Mouse (Mus musculus) limb, embryonic 14.5 days (tissue): ENCODE measurements around the gene Alox5ap. TPM values are rescaled to one million over a fixed set of nuclear protein-coding genes. Genes with fewer than 3 reads are reported as not detected.
A peak's percentile ranks its signal among the peaks of the same experiment; 100 is the strongest.

Experiments used
- ATAC-seq: fragments of 200-750 bp; cut with Nextera tagmentation; 2 replicates; pipeline ENCODE4 v1.8.0; 2017; ENCODE audit warnings: low read depth, moderate number of reproducible peaks, moderate TSS enrichment; ENCODE audit not compliant: low FRiP score
- DNase-seq: peaks from one replicate; pipeline ENCODE4 v3.0.0-alpha.2; 2015; ENCODE audit warnings: low spot score
- H3K27ac ChIP-seq: fragments of 300-500 bp; sonication (generic); replicated peaks from 2 replicates; pipeline ENCODE4 v1.5.1; 2014; ENCODE audit warnings: low read depth, mild to moderate bottlenecking, low read length, moderate library complexity, mixed read lengths
- H3K27me3 ChIP-seq: fragments of 300-500 bp; sonication (generic); 2 replicates; pipeline ENCODE4 v1.6.1; 2014; ENCODE audit warnings: low read length, mixed read lengths; ENCODE audit not compliant: control insufficient read depth, insufficient read depth
- H3K36me3 ChIP-seq: fragments of 300-500 bp; sonication (generic); 2 replicates; pipeline ENCODE4 v1.6.1; 2014; ENCODE audit warnings: mild to moderate bottlenecking, low read length, moderate library complexity, mixed read lengths; ENCODE audit not compliant: control insufficient read depth, insufficient read depth
- H3K4me1 ChIP-seq: fragments of 300-500 bp; sonication (generic); 2 replicates; pipeline ENCODE4 v1.6.1; 2014; ENCODE audit warnings: antibody characterized with exemption, low read length, mixed read lengths; ENCODE audit not compliant: control insufficient read depth, insufficient read depth
- H3K4me2 ChIP-seq: fragments of 300-500 bp; sonication (generic); replicated peaks from 2 replicates; pipeline ENCODE4 v1.6.1; 2014; ENCODE audit warnings: low read depth, mild to moderate bottlenecking, low read length, moderate library complexity; ENCODE audit not compliant: severe bottlenecking
- H3K4me3 ChIP-seq: fragments of 300-500 bp; sonication (generic); replicated peaks from 2 replicates; pipeline ENCODE4 v1.5.1; 2014; ENCODE audit warnings: low read length
- H3K9ac ChIP-seq: fragments of 300-500 bp; sonication (generic); 2 replicates; pipeline ENCODE4 v1.6.1; 2014; ENCODE audit warnings: mild to moderate bottlenecking, low read depth, low read length, moderate library complexity; ENCODE audit not compliant: severe bottlenecking
- H3K9me3 ChIP-seq: fragments of 300-500 bp; sonication (generic); 2 replicates; pipeline ENCODE4 v1.6.1; 2016; ENCODE audit warnings: low read length; ENCODE audit not compliant: control insufficient read depth
- POLR2A ChIP-seq: fragments of 200-500 bp; IDR thresholded peaks from 2 replicates; pipeline ENCODE4 v1.8.0; 2012; ENCODE audit warnings: inconsistent platforms, mild to moderate bottlenecking, moderate library complexity, borderline replicate concordance; ENCODE audit not compliant: insufficient read depth, insufficient read length; ENCODE audit errors: extremely low read depth
- WGBS: fragments of 180-500 bp; shearing (Covaris S2); extraction: QIAGEN DNeasy Blood & Tissue Kit; methylation state at CpG from one replicate; pipeline ENCODE4 v1.1.7; 2014; 5-methylcytosine and 5-hydroxymethylcytosine counted together
- polyA plus RNA-seq, 2 experiments: library from polyadenylated mRNA; depleted of rRNA in 1 of 2; stranded (reverse) in 1 of 2; unstranded in 1 of 2; fragments of >200 nt; fragmentation: Nextera tagmentation in 1 of 2; extraction: Ambion mirVana in 1 of 2; gene quantifications; 2 replicates each; pipeline versions ENCODE4 v1.2.1 to v1.2.3; 2012 to 2014

Gene Alox5ap
- polyA plus RNA-seq, 2 experiments = 18.6 to 18.7 TPM

DNA sequence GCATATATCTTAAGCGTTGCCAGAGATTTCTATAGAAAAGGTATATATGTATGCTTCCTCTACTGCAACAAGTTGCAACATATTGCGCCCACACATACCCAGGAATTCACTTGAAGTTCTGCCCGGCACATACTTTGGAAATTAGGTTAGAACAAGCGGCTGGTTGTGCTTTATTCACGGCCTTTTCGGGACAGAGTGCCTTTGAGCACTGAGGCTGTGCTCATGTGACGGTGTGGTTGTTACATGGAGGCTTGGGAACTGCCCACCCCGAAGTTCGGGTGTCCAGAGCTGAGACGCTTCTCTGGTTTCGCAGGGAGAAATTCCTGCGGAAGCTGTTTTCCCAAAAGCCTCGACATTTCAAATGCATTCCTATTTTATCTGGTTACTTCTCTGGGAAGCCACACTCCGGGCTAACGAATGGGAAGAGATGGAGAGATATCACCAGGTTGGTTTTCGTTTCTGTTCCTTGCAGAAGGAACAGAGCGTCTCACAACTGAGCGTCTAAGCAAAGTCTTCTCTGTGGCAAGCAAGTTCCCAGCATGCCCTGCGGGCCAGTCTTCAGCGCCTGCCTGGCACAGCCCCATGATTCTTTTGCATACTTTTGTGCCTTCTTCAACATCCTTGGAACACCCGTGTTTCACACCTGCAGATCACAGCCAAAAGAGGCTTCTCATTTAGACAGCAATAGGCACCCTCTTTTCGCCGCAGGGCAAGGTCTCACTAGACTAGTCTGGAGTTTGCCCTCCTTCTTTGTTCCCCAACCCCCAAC is 48.5 kb downstream of the Alox5ap start:
- H3K27ac ChIP-seq = peak overlapping the region; percentile 79
- TF ChIP-seq POLR2A = no peak
- peak overlapping the region; percentile 9; the same call in 1 of the 2 replicates for H3K9ac ChIP-seq
- peak overlapping the region; percentile 10; the same call in 1 of the 2 replicates for H3K4me3 ChIP-seq
- 35% methylated on average over 23 of the region's 23 CpGs for WGBS
- DNase-seq (peak; percentile 51), ATAC-seq (peak; percentile 76)
- peak overlapping the region; percentile 13 for H3K4me2 ChIP-seq
- H3K27me3 ChIP-seq = no peaks in the 10 kb centered on the region
- no peaks in the 10 kb centered on the region for H3K36me3 ChIP-seq
- peaks cover 5% of the 10 kb centered on the region; the same call in 1 of the 2 replicates for H3K9me3 ChIP-seq
- peaks cover 10% of the 10 kb centered on the region; the same call in 1 of the 2 replicates for H3K4me1 ChIP-seq

GRCm38 (mm10) chr5:149314514-149315081 is 50.0 kb downstream of the Alox5ap start:
- peaks cover 5% of the 10 kb centered on the region; the same call in 1 of the 2 replicates for H3K9me3 ChIP-seq
- WGBS = 82% methylated on average over 12 of the region's 12 CpGs
- no peak for TF ChIP-seq POLR2A
- DNase-seq (no peak), ATAC-seq (no peak)
- no peak overlapping the region for H3K27ac ChIP-seq
- no peaks in the 10 kb centered on the region for H3K36me3 ChIP-seq
- no peak overlapping the region for H3K4me3 ChIP-seq
- H3K9ac ChIP-seq = no peak overlapping the region
- H3K27me3 ChIP-seq = no peaks in the 10 kb centered on the region
- H3K4me2 ChIP-seq = no peak overlapping the region
- peaks cover 14% of the 10 kb centered on the region for H3K4me1 ChIP-seq

DNA sequence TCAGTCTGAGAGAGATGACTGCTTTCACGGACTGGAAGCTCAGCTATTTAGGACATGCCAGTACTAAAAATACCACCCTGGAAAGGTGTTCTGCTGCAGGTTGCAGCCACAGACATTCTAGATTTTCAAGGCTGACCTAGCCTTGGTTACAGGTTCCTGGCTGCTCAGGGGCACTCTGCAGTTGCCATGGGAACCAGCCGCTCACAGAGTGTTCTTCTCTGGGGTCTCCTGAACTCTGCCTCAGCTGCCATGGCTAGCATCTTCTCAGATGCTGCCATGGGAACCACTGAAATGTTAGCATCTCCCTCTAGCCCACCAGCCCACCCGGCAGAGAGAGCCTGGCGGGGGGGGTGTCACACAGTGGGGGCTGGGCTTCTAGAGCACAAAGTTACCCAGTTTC is 52.4 kb downstream of the Alox5ap start:
- no peak overlapping the region for H3K9ac ChIP-seq
- peaks cover 31% of the 10 kb centered on the region for H3K4me1 ChIP-seq
- ATAC-seq (no peak), DNase-seq (no peak)
- H3K27ac ChIP-seq = no peak overlapping the region
- H3K4me3 ChIP-seq = no peak overlapping the region
- H3K27me3 ChIP-seq = no peaks in the 10 kb centered on the region
- no peak for TF ChIP-seq POLR2A
- WGBS = 19% methylated on average over 4 of the region's 4 CpGs
- H3K4me2 ChIP-seq = no peak overlapping the region
- no peaks in the 10 kb centered on the region for H3K36me3 ChIP-seq
- H3K9me3 ChIP-seq = peaks cover 5% of the 10 kb centered on the region; the same call in 1 of the 2 replicates

GRCm38 (mm10) chr5:149319874-149320323 is 55.3 kb downstream of the Alox5ap start:
- Histone ChIP-seq H3K27me3 (no peaks in the 10 kb centered on the region), H3K27ac (peak overlapping the region; percentile 94), H3K9me3 (peaks cover 5% of the 10 kb centered on the region; the same call in 1 of the 2 replicates), H3K4me1 (peaks cover 35% of the 10 kb centered on the region), H3K36me3 (no peaks in the 10 kb centered on the region), H3K4me2 (peak overlapping the region; percentile 38), H3K9ac (peak overlapping the region; percentile 18; the same call in 1 of the 2 replicates), H3K4me3 (0 out of 2 replicates have a peak overlapping the region, but pooled peaks have one; percentile 13)
- WGBS = 10% methylated on average over 9 of the region's 9 CpGs
- no peak for TF ChIP-seq POLR2A
- 0 out of 2 replicates have a peak, but pooled peaks have one; percentile 0 for ATAC-seq
- peak; percentile 53 for DNase-seq
